Mouse (Mus musculus) midbrain, embryonic 14.5 days (tissue): Measurements from ENCODE around the gene Katnbl1. TPM values are rescaled to one million over a fixed set of nuclear protein-coding genes. Genes with fewer than 3 reads are reported as not detected.
A peak's percentile ranks its signal among the peaks of the same experiment; 100 is the strongest.

Experiments used
- ATAC-seq: fragments of 200-750 bp; cut with Nextera tagmentation; 2 replicates; pipeline ENCODE4 v1.8.0; 2017; ENCODE audit warnings: moderate number of reproducible peaks, moderate library complexity; ENCODE audit not compliant: low FRiP score, low TSS enrichment
- DNase-seq: peaks from one replicate; pipeline ENCODE4 v3.0.0-alpha.2; 2015
- H3K27ac ChIP-seq: fragments of 300-500 bp; sonication (generic); replicated peaks from 2 replicates; pipeline ENCODE4 v1.5.1; 2014; ENCODE audit warnings: mild to moderate bottlenecking, low read depth, low read length, moderate library complexity
- H3K27me3 ChIP-seq: fragments of 300-500 bp; sonication (generic); 2 replicates; pipeline ENCODE4 v1.6.1; 2014; ENCODE audit warnings: low read length, control low read depth, mixed read lengths; ENCODE audit not compliant: control insufficient read depth, insufficient read depth
- H3K36me3 ChIP-seq: fragments of 300-500 bp; sonication (generic); 2 replicates; pipeline ENCODE4 v1.6.1; 2014; ENCODE audit warnings: low read length, control low read depth; ENCODE audit not compliant: control insufficient read depth, insufficient read depth
- H3K4me1 ChIP-seq: fragments of 300-500 bp; sonication (generic); 2 replicates; pipeline ENCODE4 v1.6.1; 2014; ENCODE audit warnings: mild to moderate bottlenecking, antibody characterized with exemption, low read length, control low read depth; ENCODE audit not compliant: control insufficient read depth, insufficient read depth
- H3K4me2 ChIP-seq: fragments of 300-500 bp; sonication (generic); 2 replicates; pipeline ENCODE4 v1.6.1; 2014; ENCODE audit warnings: mild to moderate bottlenecking, low read length, moderate library complexity
- H3K4me3 ChIP-seq: fragments of 300-500 bp; sonication (generic); replicated peaks from 2 replicates; pipeline ENCODE4 v1.5.1; 2014; ENCODE audit warnings: low read depth, low read length
- H3K9ac ChIP-seq: fragments of 300-500 bp; sonication (generic); replicated peaks from 2 replicates; pipeline ENCODE4 v1.6.1; 2014; ENCODE audit warnings: mild to moderate bottlenecking, low read length, moderate library complexity
- H3K9me3 ChIP-seq: fragments of 300-500 bp; sonication (generic); 2 replicates; pipeline ENCODE4 v1.6.1; 2016; ENCODE audit warnings: low read length, control low read depth, mixed read lengths; ENCODE audit not compliant: control insufficient read depth
- WGBS: fragments of 180-500 bp; shearing (Covaris S2); extraction: QIAGEN DNeasy Blood & Tissue Kit; methylation state at CpG from one replicate; pipeline ENCODE4 v1.1.7; 2014; 5-methylcytosine and 5-hydroxymethylcytosine counted together
- polyA plus RNA-seq: library from polyadenylated mRNA; unstranded; fragments of >200 nt; fragmentation: Nextera tagmentation; extraction: Ambion mirVana; gene quantifications from 2 replicates; pipeline ENCODE4 v1.2.1, GENCODE M21; 2014

Gene Katnbl1
- polyA plus RNA-seq = 33.3 and 39.0 TPM in 2 replicates

DNA sequence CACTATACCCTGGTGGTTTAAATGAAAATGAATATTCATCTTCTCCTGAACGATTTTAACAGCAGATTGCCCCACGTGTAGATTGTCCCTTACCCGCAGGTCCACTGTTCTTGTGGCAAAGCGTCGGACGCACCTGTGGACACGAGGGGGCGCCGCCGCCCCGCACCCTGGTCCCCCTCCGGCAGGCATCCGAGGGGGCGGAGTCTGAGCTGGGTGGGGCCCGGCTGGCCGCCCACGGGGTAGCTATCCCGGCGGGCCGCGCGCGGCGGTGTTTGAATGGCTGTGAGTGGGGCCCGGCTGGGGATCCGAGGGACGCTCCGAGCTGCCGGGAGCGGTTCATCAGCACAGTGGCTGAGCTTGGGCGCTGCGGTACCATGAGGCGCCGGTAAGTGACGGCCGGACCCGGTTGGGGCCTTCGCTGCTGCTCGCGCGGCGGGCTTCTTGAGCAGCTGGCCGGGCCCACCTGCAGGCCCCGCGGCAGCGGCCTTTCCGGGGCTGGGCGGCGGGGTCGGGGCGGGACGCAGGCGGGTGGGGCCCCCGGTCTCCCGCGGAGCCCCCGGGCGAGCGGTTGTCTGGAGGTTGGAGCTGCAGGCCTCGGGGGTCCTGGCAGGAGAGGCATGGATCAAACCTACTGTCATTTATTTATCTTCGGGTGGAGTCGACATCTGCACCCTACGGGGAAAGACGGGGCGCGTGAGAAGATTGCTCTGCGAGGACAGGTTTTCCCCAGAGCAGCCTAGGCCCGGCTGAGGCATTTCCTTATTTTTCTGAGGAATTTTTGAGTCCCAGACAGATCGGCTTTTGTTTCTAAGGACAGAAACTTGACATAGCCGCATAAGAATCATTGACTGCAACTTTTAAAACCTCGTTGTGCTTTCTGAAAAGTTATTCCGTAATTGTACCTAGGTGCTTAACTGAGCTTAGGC lies at the start of gene Katnbl1:
Gene Katnbl1, plus strand, starts transcription at position 239 of the 926 bp plus-strand sequence.
- Histone ChIP-seq H3K4me2 (peak within 1 kb of the TSS; percentile 74), H3K9ac (peak within 1 kb of the TSS; percentile 93), H3K4me1 (peaks cover 15% of the 10 kb centered on the region), H3K27ac (peak within 1 kb of the TSS; percentile 83), H3K4me3 (peak within 1 kb of the TSS; percentile 94), H3K27me3 (no peaks in the 10 kb centered on the region), H3K36me3 (no peaks in the 10 kb centered on the region), H3K9me3 (no peaks in the 10 kb centered on the region)
- ATAC-seq = peak; percentile 99
- under 1% methylated on average over 61 of the region's 72 CpGs for WGBS
- peak; percentile 97 for DNase-seq

- Histone ChIP-seq H3K4me3 (no peak overlapping the region), H3K9me3 (no peaks in the 10 kb centered on the region), H3K4me1 (no peaks in the 10 kb centered on the region), H3K27me3 (no peaks in the 10 kb centered on the region), H3K4me2 (no peak overlapping the region), H3K9ac (no peak overlapping the region), H3K27ac (no peak overlapping the region), H3K36me3 (peaks cover 24% of the 10 kb centered on the region)
- WGBS = 85% methylated on average over 4 of the region's 4 CpGs
- ATAC-seq (no peak), DNase-seq (no peak)
These were observed 46.7 kb upstream of the Katnbl1 start for GRCm38 (mm10) chr2:112332051-112332898.

- DNase-seq (no peak), ATAC-seq (no peak)
- no peaks in the 10 kb centered on the region for H3K9me3 ChIP-seq
- no peak overlapping the region for H3K4me2 ChIP-seq
- no peak overlapping the region for H3K9ac ChIP-seq
- 96% methylated on average over 6 of the region's 6 CpGs for WGBS
- no peak overlapping the region for H3K27ac ChIP-seq
- H3K27me3 ChIP-seq = no peaks in the 10 kb centered on the region
- H3K4me1 ChIP-seq = no peaks in the 10 kb centered on the region
- H3K4me3 ChIP-seq = no peak overlapping the region
- H3K36me3 ChIP-seq = peaks cover 60% of the 10 kb centered on the region
These were observed 41.8 kb upstream of the Katnbl1 start for GRCm38 (mm10) chr2:112337211-112337610.

GRCm38 (mm10) chr2:112339736-112340135 lies 39.3 kb upstream of the Katnbl1 start:
- no peak for DNase-seq
- H3K27me3 ChIP-seq = no peaks in the 10 kb centered on the region
- no peaks in the 10 kb centered on the region for H3K4me1 ChIP-seq
- H3K4me3 ChIP-seq = no peak overlapping the region
- no peaks in the 10 kb centered on the region for H3K9me3 ChIP-seq
- no peak overlapping the region for H3K4me2 ChIP-seq
- 93% methylated on average over 2 of the region's 2 CpGs for WGBS
- H3K9ac ChIP-seq = no peak overlapping the region
- peaks cover 69% of the 10 kb centered on the region for H3K36me3 ChIP-seq
- no peak overlapping the region for H3K27ac ChIP-seq
- ATAC-seq = no peak

GRCm38 (mm10) chr2:112341117-112341516 lies 37.9 kb upstream of the Katnbl1 start:
- no peak overlapping the region for H3K27ac ChIP-seq
- 76% methylated on average over 3 of the region's 3 CpGs for WGBS
- H3K4me3 ChIP-seq = no peak overlapping the region
- no peak overlapping the region for H3K4me2 ChIP-seq
- no peak overlapping the region for H3K9ac ChIP-seq
- H3K9me3 ChIP-seq = no peaks in the 10 kb centered on the region
- H3K36me3 ChIP-seq = peaks cover 63% of the 10 kb centered on the region
- DNase-seq (no peak), ATAC-seq (no peak)
- no peaks in the 10 kb centered on the region for H3K27me3 ChIP-seq
- H3K4me1 ChIP-seq = no peaks in the 10 kb centered on the region

DNA sequence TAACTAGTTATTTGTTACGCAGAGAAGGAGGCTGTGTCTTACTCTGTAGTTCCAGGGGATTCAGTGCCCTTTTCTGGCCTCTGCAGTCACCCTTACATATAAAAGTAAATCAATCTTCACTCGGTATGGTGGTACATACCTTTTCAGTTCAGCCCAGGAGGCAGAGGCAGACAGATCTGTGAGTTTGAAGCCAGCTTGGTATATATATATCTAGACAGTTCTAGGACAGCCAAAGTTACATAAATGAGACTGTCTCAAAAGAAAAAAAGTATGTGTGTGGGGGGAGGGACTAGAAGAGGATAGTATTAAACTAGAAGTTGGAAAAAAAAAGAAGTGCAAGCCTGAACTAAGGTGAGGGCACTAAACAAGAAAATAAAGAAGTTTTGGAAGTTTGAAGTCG lies 30.8 kb upstream of the Katnbl1 start:
- WGBS = 95% methylated on average over 3 of the region's 3 CpGs
- H3K36me3 ChIP-seq = peaks cover 66% of the 10 kb centered on the region
- no peak overlapping the region for H3K9ac ChIP-seq
- no peak overlapping the region for H3K4me3 ChIP-seq
- ATAC-seq = no peak
- no peak overlapping the region for H3K27ac ChIP-seq
- DNase-seq = no peak
- H3K27me3 ChIP-seq = no peaks in the 10 kb centered on the region
- no peaks in the 10 kb centered on the region for H3K9me3 ChIP-seq
- H3K4me2 ChIP-seq = no peak overlapping the region
- no peaks in the 10 kb centered on the region for H3K4me1 ChIP-seq

- H3K36me3 ChIP-seq = peaks cover 81% of the 10 kb centered on the region
- WGBS = 95% methylated on average over 7 of the region's 7 CpGs
- DNase-seq = no peak
These were observed 25.1 kb upstream of the Katnbl1 start for GRCm38 (mm10) chr2:112353685-112354455.

DNA sequence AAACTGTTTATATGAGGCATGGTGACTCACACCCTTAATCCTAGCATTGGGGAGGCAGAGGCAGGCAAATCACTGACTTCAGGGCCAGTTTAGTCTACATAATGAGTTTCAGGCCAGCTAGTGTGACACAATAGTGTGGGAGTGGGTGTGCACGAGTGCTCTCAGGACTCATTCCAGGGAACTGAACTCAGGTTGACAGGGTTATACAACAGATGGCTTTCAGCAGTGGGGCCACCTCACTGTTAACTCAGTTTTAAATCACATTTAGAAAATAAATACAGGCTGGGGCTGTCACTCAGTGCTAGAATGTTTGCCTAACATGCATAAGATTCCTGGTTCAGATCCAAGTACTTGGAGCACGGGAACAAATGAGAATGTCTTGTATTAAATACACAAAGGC lies 19.4 kb upstream of the Katnbl1 start:
- Histone ChIP-seq H3K9ac (no peak overlapping the region), H3K4me1 (no peaks in the 10 kb centered on the region), H3K36me3 (peaks cover 92% of the 10 kb centered on the region), H3K4me3 (no peak overlapping the region), H3K27me3 (no peaks in the 10 kb centered on the region), H3K4me2 (no peak overlapping the region), H3K27ac (no peak overlapping the region), H3K9me3 (no peaks in the 10 kb centered on the region)
- DNase-seq = no peak
- WGBS = 88% methylated on average over 2 of the region's 2 CpGs
- ATAC-seq = no peak

More at GRCm38 (mm10) chr2:112353685-112354455, 25.1 kb upstream of the Katnbl1 start:
- ATAC-seq = no peak
- H3K4me3 ChIP-seq = no peak overlapping the region
- H3K27ac ChIP-seq = no peak overlapping the region
- no peaks in the 10 kb centered on the region for H3K27me3 ChIP-seq
- H3K4me1 ChIP-seq = no peaks in the 10 kb centered on the region
- no peak overlapping the region for H3K4me2 ChIP-seq
- H3K9ac ChIP-seq = no peak overlapping the region
- no peaks in the 10 kb centered on the region for H3K9me3 ChIP-seq
